Mouse (Mus musculus) heart, postnatal 10 days (tissue): ENCODE measurements around the gene Zic1. TPM values are rescaled to one million over a fixed set of nuclear protein-coding genes. Genes with fewer than 3 reads are reported as not detected.

ENCODE experiments used
- DNase-seq, 2 experiments: peaks; one replicate each; pipeline ENCODE4 v3.0.0; 2021
- intact Hi-C: fragments of 180-260 bp; cut with DNase I; formaldehyde crosslinking; loops from one replicate; pipeline ENCODE4 v1.15.1; 2025
- total RNA-seq, 2 experiments: library from RNA; stranded (reverse); gene quantifications; 2 replicates each; pipeline ENCODE4 v1.2.3; 2021

The Zic1 gene
- total RNA-seq, 2 experiments from 2014 or later = 0.10 to 0.12 TPM

GRCm38 (mm10) chr9:91355270-91355589, 10.4 kb downstream of the Zic1 start:
- intact Hi-C loops = no loop called here
- DNase-seq = no peak

GRCm38 (mm10) chr9:91354434-91355269, 11.0 kb downstream of the Zic1 start:
- intact Hi-C loops = no loop called here

GRCm38 (mm10) chr9:91353551-91354433, 11.8 kb downstream of the Zic1 start:
- DNase-seq = no peak
- intact Hi-C loops = no loop called here

More at GRCm38 (mm10) chr9:91354434-91355269, 11.0 kb downstream of the Zic1 start:
- no peak for DNase-seq

GRCm38 (mm10) chr9:91352786-91353185, 12.8 kb downstream of the Zic1 start:
- intact Hi-C loops = no loop called here
- no peak for DNase-seq

- intact Hi-C loops = no loop called here
- no peak for DNase-seq
These were observed 13.6 kb downstream of the Zic1 start for GRCm38 (mm10) chr9:91351961-91352411.

GRCm38 (mm10) chr9:91351361-91351760, 14.2 kb downstream of the Zic1 start:
- intact Hi-C loops = no loop called here
- DNase-seq = no peak

GRCm38 (mm10) chr9:91350861-91351291, 14.7 kb downstream of the Zic1 start:
- intact Hi-C loops = no loop called here
- no peak for DNase-seq

GRCm38 (mm10) chr9:91350211-91350791, 15.3 kb downstream of the Zic1 start:
- no peak for DNase-seq
- intact Hi-C loops = no loop called here

GRCm38 (mm10) chr9:91348746-91349145, 16.9 kb downstream of the Zic1 start:
- intact Hi-C loops = no loop called here

GRCm38 (mm10) chr9:91347591-91347990, 18.0 kb downstream of the Zic1 start:
- no peak for DNase-seq
- intact Hi-C loops = no loop called here

More at GRCm38 (mm10) chr9:91348746-91349145, 16.9 kb downstream of the Zic1 start:
- no peak for DNase-seq

Other genes starting within 250 kb of the Zic1 start
- gene Zic4, start 3.4 kb downstream of the Zic1 start, total RNA-seq = not detected